Mouse (Mus musculus): ENCODE results near the gene Trabd. TPM values are rescaled to one million over a fixed set of nuclear protein-coding genes. Genes with fewer than 3 reads are reported as not detected.

The Trabd gene
- total RNA-seq, 2 experiments from 2014 or later = 28.5 to 33.6 TPM

- Histone ChIP-seq H3K4me3 (peak within 1 kb of the TSS; percentile 94), H3K27ac (peak within 1 kb of the TSS; percentile 97)
- intact Hi-C loops (cut with DNase I) = no loop called here
- TF ChIP-seq CTCF (IDR thresholded peaks at IDR 0.05) = no peak
- DNase-seq = peak; percentile 96
Measured at GRCm38 (mm10) chr15:89088607-89089247, 13.8 kb downstream of the Trabd start, which contains the start of gene Selenoo. Gene Selenoo, plus strand, starts transcription at chr15:89089084.

GRCm38 (mm10) chr15:89089248-89090051 is 14.5 kb downstream of the Trabd start:
- DNase-seq = no peak
- intact Hi-C loops (cut with DNase I) = no loop called here
- H3K27ac ChIP-seq = peak overlapping the region; percentile 97
- peak; percentile 32; the same call in 1 of the 2 replicates for TF ChIP-seq CTCF (IDR thresholded peaks at IDR 0.05)
- H3K4me3 ChIP-seq = peak overlapping the region; percentile 94

- intact Hi-C loops (cut with DNase I) = no loop called here
- TF ChIP-seq CTCF (IDR thresholded peaks at IDR 0.05) = no peak
- no peak for DNase-seq
- Histone ChIP-seq H3K27ac (no peak overlapping the region), H3K4me3 (peak overlapping the region; percentile 94)
Measured at GRCm38 (mm10) chr15:89090662-89091061, 15.7 kb downstream of the Trabd start.

- TF ChIP-seq CTCF (IDR thresholded peaks at IDR 0.05) = no peak
- Histone ChIP-seq H3K27ac (no peak overlapping the region), H3K4me3 (no peak overlapping the region)
- DNase-seq = no peak
- intact Hi-C loops (cut with DNase I) = no loop called here
Measured at GRCm38 (mm10) chr15:89092181-89092580, 17.3 kb downstream of the Trabd start.

GRCm38 (mm10) chr15:89097450-89097849 is 22.5 kb downstream of the Trabd start:
- H3K27ac ChIP-seq = no peak overlapping the region
- no peak overlapping the region for H3K4me3 ChIP-seq
- DNase-seq = no peak
- TF ChIP-seq CTCF (IDR thresholded peaks at IDR 0.05) = no peak
- intact Hi-C loops (cut with DNase I) = no loop called here

- no peak overlapping the region for H3K4me3 ChIP-seq
- intact Hi-C loops (cut with DNase I) = no loop called here
- TF ChIP-seq CTCF (IDR thresholded peaks at IDR 0.05) = no peak
- no peak for DNase-seq
- H3K27ac ChIP-seq = peak overlapping the region; percentile 24; the same call in 1 of the 2 replicates
Measured at GRCm38 (mm10) chr15:89098616-89099015, 23.7 kb downstream of the Trabd start.

GRCm38 (mm10) chr15:89100823-89101222 is 25.9 kb downstream of the Trabd start:
- DNase-seq = no peak
- TF ChIP-seq CTCF (IDR thresholded peaks at IDR 0.05) = no peak
- intact Hi-C loops (cut with DNase I) = no loop called here
- H3K4me3 ChIP-seq = no peak overlapping the region
- H3K27ac ChIP-seq = 0 out of 2 replicates have a peak overlapping the region, but pooled peaks have one; percentile 7

GRCm38 (mm10) chr15:89102646-89103045 is 27.7 kb downstream of the Trabd start:
- intact Hi-C loops (cut with DNase I) = no loop called here
- TF ChIP-seq CTCF (IDR thresholded peaks at IDR 0.05) = no peak
- Histone ChIP-seq H3K4me3 (no peak overlapping the region), H3K27ac (no peak overlapping the region)
- no peak for DNase-seq

GRCm38 (mm10) chr15:89103921-89104320 is 29.0 kb downstream of the Trabd start:
- H3K4me3 ChIP-seq = no peak overlapping the region
- H3K27ac ChIP-seq = no peak overlapping the region
- DNase-seq = no peak
- intact Hi-C loops (cut with DNase I) = no loop called here
- TF ChIP-seq CTCF (IDR thresholded peaks at IDR 0.05) = no peak

- intact Hi-C loops (cut with DNase I) = no loop called here
- H3K4me3 ChIP-seq = no peak overlapping the region
- TF ChIP-seq CTCF (IDR thresholded peaks at IDR 0.05) = no peak
- DNase-seq = no peak
- no peak overlapping the region for H3K27ac ChIP-seq
Measured at GRCm38 (mm10) chr15:89104425-89104824, 29.5 kb downstream of the Trabd start.

- Histone ChIP-seq H3K4me3 (no peak overlapping the region), H3K27ac (no peak overlapping the region)
- no peak for TF ChIP-seq CTCF (IDR thresholded peaks at IDR 0.05)
- no peak for DNase-seq
- intact Hi-C loops (cut with DNase I) = no loop called here
Measured at GRCm38 (mm10) chr15:89106073-89106472, 31.1 kb downstream of the Trabd start.

GRCm38 (mm10) chr15:89106976-89107375 is 32.1 kb downstream of the Trabd start:
- peak; percentile 13 for DNase-seq
- intact Hi-C loops (cut with DNase I) = no loop called here
- no peak overlapping the region for H3K27ac ChIP-seq
- no peak for TF ChIP-seq CTCF (IDR thresholded peaks at IDR 0.05)
- no peak overlapping the region for H3K4me3 ChIP-seq

GRCm38 (mm10) chr15:89110147-89110546 is 35.2 kb downstream of the Trabd start:
- TF ChIP-seq CTCF (IDR thresholded peaks at IDR 0.05) = no peak
- H3K27ac ChIP-seq = no peak overlapping the region
- intact Hi-C loops (cut with DNase I) = no loop called here

More at GRCm38 (mm10) chr15:89110147-89110546, 35.2 kb downstream of the Trabd start:
- H3K4me3 ChIP-seq = no peak overlapping the region
- DNase-seq = no peak
